Mouse (Mus musculus) hindbrain, postnatal 0 days (tissue): ENCODE results near the gene Wdr17. TPM values are rescaled to one million over a fixed set of nuclear protein-coding genes. Genes with fewer than 3 reads are reported as not detected.

ENCODE experiments used
- ATAC-seq: fragments of 200-750 bp; cut with Nextera tagmentation; 2 replicates; pipeline ENCODE4 v1.8.0; 2017; ENCODE audit warnings: mild to moderate bottlenecking, moderate TSS enrichment, moderate library complexity
- DNase-seq: peaks from one replicate; pipeline ENCODE4 v3.0.0-alpha.2; 2015; ENCODE audit warnings: low spot score
- H3K27ac ChIP-seq: fragments of 300-500 bp; sonication (generic); 2 replicates; pipeline ENCODE4 v1.5.1; 2014; ENCODE audit warnings: mild to moderate bottlenecking
- H3K27me3 ChIP-seq: fragments of 300-500 bp; sonication (generic); 2 replicates; pipeline ENCODE4 v1.6.1; 2014; ENCODE audit warnings: low read length, mixed read lengths; ENCODE audit not compliant: insufficient read depth
- H3K36me3 ChIP-seq: fragments of 300-500 bp; sonication (generic); 2 replicates; pipeline ENCODE4 v1.6.1; 2014; ENCODE audit warnings: low read length, mixed read lengths; ENCODE audit not compliant: insufficient read depth
- H3K4me1 ChIP-seq: fragments of 300-500 bp; sonication (generic); 2 replicates; pipeline ENCODE4 v1.6.1; 2014; ENCODE audit warnings: antibody characterized with exemption, low read length, mixed read lengths; ENCODE audit not compliant: insufficient read depth
- H3K4me2 ChIP-seq: fragments of 300-500 bp; sonication (generic); 2 replicates; pipeline ENCODE4 v1.6.1; 2014; ENCODE audit warnings: low read depth, mild to moderate bottlenecking, low read length, moderate library complexity, mixed read lengths
- H3K4me3 ChIP-seq: fragments of 300-500 bp; sonication (generic); 2 replicates; pipeline ENCODE4 v1.5.1; 2014; ENCODE audit warnings: low read length
- H3K9ac ChIP-seq: fragments of 300-500 bp; sonication (generic); replicated peaks from 2 replicates; pipeline ENCODE4 v1.6.1; 2014; ENCODE audit warnings: mild to moderate bottlenecking, low read length, moderate library complexity, mixed read lengths
- H3K9me3 ChIP-seq: fragments of 300-500 bp; sonication (generic); 2 replicates; pipeline ENCODE4 v1.6.1; 2016; ENCODE audit warnings: low read length, mixed read lengths
- CTCF ChIP-seq: IDR thresholded peaks from 2 replicates; pipeline ENCODE4 v1.5.1; 2016; ENCODE audit warnings: antibody characterized with exemption, control low read depth, low read depth
- WGBS: fragments of 180-500 bp; shearing (Covaris S2); extraction: QIAGEN DNeasy Blood & Tissue Kit; methylation state at CpG from one replicate; pipeline ENCODE4 v1.1.7; 2014; 5-methylcytosine and 5-hydroxymethylcytosine counted together
- polyA plus RNA-seq: library from polyadenylated mRNA; unstranded; fragments of >200 nt; fragmentation: Nextera tagmentation; extraction: Ambion mirVana; gene quantifications from 2 replicates; pipeline ENCODE4 v1.2.1, GENCODE M21; 2015
- total RNA-seq: library from RNA; depleted of rRNA; stranded (reverse); fragments of >200 nt; gene quantifications from 2 replicates; pipeline ENCODE4 v1.2.3, GENCODE M21; 2014

Wdr17 gene
- total and polyA plus RNA-seq, 2 experiments from 2014 or later, result 9.1 to 11.7 TPM

DNA sequence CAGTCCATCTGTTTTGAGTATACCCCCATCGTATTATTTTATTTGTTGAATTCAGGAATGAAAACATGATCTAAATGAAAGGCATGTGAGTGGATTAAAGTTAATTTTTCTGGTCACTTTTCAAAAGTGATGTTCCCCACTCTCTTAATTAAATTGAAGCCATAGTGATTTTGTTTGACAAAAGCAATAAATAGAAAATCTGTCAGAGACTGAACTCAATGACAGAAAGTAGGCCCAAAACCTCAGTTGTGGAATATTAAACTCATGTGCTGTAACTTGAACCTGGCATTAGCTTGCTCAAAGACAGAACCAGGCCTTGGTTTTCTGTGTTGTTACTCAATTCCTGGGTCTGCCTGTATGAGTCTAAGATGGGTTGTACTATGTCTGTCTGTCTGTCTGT lies 129.3 kb downstream of the Wdr17 start:
- no peak for ATAC-seq
- H3K36me3 ChIP-seq, result no peaks in the 10 kb centered on the region

DNA sequence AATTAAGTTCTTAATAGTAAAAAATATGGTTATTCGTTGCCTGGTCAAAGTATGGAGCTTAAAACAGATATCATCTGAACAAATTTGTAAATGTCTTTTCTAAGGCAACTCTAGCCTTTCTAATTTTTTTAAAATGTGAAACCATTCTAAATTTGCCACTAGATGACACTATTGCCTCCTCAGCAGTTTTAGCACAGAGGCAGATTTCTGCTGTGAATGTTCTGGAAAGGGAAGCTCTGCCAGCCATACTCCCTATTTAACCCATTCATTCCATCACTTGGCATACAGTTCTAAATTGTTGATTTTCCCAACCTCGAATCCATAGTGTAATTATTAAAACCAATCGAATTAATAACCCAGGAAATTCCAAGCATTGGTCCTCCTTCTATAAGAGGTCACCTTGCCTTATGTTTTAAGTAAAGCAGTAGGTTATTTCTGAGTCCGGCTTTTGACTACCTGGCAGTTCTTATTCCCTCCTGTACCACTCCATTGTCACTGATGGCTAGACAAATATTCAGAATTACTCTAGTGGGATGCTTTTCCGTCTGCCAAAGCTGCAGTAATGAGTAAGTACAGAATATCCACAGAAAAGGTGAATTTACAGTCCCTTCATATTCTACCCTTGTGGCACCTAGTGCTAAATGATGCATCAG lies 150.2 kb downstream of the Wdr17 start:
- H3K4me1 ChIP-seq, result no peaks in the 10 kb centered on the region
- H3K4me3 ChIP-seq, result no peak overlapping the region
- H3K27me3 ChIP-seq, result no peaks in the 10 kb centered on the region
- no peaks in the 10 kb centered on the region for H3K36me3 ChIP-seq
- ATAC-seq, result peak; percentile 81; the same call in 1 of the 2 replicates
- peak; percentile 79 for DNase-seq
- no peak overlapping the region for H3K9ac ChIP-seq
- H3K9me3 ChIP-seq, result no peaks in the 10 kb centered on the region
- WGBS, result 62% methylated on average over 5 of the region's 5 CpGs
- TF ChIP-seq CTCF, result peak; percentile 86
- no peak overlapping the region for H3K27ac ChIP-seq
- no peak overlapping the region for H3K4me2 ChIP-seq

More for the DNA sequence above, 129.3 kb downstream of the Wdr17 start:
- H3K9ac ChIP-seq, result no peak overlapping the region
- H3K27me3 ChIP-seq, result no peaks in the 10 kb centered on the region
- no peaks in the 10 kb centered on the region for H3K4me1 ChIP-seq
- no peaks in the 10 kb centered on the region for H3K9me3 ChIP-seq
- TF ChIP-seq CTCF, result no peak
- H3K4me3 ChIP-seq, result no peak overlapping the region
- WGBS, result 87% methylated on average over 1 of the region's 1 CpGs
- no peak overlapping the region for H3K4me2 ChIP-seq
- no peak overlapping the region for H3K27ac ChIP-seq
- no peak for DNase-seq

GRCm38 (mm10) chr8:54724668-54725035 lies 162.3 kb downstream of the Wdr17 start:
- TF ChIP-seq CTCF, result no peak
- WGBS, result 14% methylated on average over 8 of the region's 8 CpGs
- no peaks in the 10 kb centered on the region for H3K4me1 ChIP-seq
- ATAC-seq (peak; percentile 54), DNase-seq (no peak)
- H3K27me3 ChIP-seq, result no peaks in the 10 kb centered on the region
- H3K9ac ChIP-seq, result peak overlapping the region; percentile 53; the same call in 1 of the 2 replicates
- peak overlapping the region; percentile 71 for H3K27ac ChIP-seq
- H3K4me2 ChIP-seq, result peak overlapping the region; percentile 71
- H3K4me3 ChIP-seq, result peak overlapping the region; percentile 62
- no peaks in the 10 kb centered on the region for H3K9me3 ChIP-seq
- H3K36me3 ChIP-seq, result no peaks in the 10 kb centered on the region

DNA sequence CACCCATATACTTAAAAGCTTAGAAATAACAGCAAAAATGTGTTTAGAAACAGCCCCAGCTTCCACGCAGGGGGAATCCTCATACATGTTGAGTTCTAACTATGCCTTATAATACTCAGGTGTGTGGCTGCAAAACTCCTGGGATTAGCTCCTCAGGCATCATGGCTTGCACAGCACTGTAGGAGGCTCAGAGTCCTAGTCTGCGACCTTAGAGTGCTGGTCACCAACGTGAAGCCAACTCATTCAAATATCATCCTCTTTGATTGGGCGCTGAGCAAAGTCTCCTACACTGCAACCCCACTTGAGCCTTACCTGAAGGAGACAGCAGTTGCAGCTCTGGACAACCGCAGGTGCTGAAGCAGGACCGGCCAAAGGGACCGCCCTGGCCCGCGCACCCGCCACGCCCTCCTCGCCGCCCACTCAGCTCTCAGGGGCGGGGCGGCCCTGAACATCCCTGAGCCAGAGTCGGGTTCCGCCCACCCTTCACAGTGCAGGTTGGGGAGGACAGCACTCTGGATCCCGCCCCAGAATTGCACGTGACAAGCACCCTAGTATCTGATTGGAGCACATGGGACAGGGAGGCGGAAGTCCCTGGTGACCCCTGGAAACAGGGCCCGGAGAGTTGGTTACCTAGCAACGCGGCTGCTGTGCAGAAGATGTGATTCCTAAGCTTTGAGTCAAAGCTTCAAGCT lies 162.9 kb downstream of the Wdr17 start:
- Histone ChIP-seq H3K4me2 (peak overlapping the region; percentile 71), H3K4me3 (peak overlapping the region; percentile 62), H3K9ac (peak overlapping the region; percentile 53), H3K4me1 (no peaks in the 10 kb centered on the region), H3K9me3 (no peaks in the 10 kb centered on the region), H3K27me3 (no peaks in the 10 kb centered on the region), H3K36me3 (no peaks in the 10 kb centered on the region), H3K27ac (peak overlapping the region; percentile 71; the same call in 1 of the 2 replicates)
- no peak for TF ChIP-seq CTCF
- WGBS, result under 1% methylated on average over 23 of the region's 23 CpGs
- DNase-seq, result peak; percentile 96
- peak; percentile 100 for ATAC-seq

DNA sequence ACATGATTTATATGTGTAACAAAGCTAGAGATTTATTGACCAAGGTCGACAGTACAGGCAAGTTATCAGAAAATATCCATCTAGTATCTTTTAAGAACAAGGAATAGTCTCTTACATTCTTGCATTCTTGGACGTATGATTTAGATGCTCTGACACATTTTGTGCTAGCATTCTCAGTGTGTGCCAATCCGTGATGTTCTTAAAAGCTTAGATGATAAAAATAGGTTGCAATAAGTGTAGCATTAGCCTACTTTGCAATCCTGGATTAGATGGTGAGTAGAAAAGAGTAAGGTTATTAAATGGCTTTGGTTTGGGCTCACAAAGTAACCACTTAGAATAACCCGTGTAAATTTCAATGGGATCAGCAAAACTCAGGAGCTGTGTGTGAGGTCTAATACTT lies 168.5 kb downstream of the Wdr17 start:
- no peak overlapping the region for H3K4me2 ChIP-seq
- WGBS, result 77% methylated on average over 4 of the region's 4 CpGs
- H3K4me3 ChIP-seq, result no peak overlapping the region

GRCm38 (mm10) chr8:54705743-54706142 lies 181.2 kb downstream of the Wdr17 start:
- H3K9me3 ChIP-seq, result no peaks in the 10 kb centered on the region
- DNase-seq (peak; percentile 20), ATAC-seq (no peak)
- no peak overlapping the region for H3K4me2 ChIP-seq
- no peak overlapping the region for H3K9ac ChIP-seq
- no peaks in the 10 kb centered on the region for H3K36me3 ChIP-seq
- no peak overlapping the region for H3K4me3 ChIP-seq
- WGBS, result 50% methylated on average over 2 of the region's 2 CpGs
- peak; percentile 31 for TF ChIP-seq CTCF
- no peak overlapping the region for H3K27ac ChIP-seq
- H3K4me1 ChIP-seq, result no peaks in the 10 kb centered on the region
- no peaks in the 10 kb centered on the region for H3K27me3 ChIP-seq

More for the DNA sequence above, 168.5 kb downstream of the Wdr17 start:
- no peak for DNase-seq
- H3K27ac ChIP-seq, result no peak overlapping the region
- TF ChIP-seq CTCF, result no peak
- no peaks in the 10 kb centered on the region for H3K27me3 ChIP-seq
- ATAC-seq, result no peak
- no peaks in the 10 kb centered on the region for H3K4me1 ChIP-seq
- H3K9ac ChIP-seq, result no peak overlapping the region
- H3K36me3 ChIP-seq, result no peaks in the 10 kb centered on the region
- no peaks in the 10 kb centered on the region for H3K9me3 ChIP-seq

DNA sequence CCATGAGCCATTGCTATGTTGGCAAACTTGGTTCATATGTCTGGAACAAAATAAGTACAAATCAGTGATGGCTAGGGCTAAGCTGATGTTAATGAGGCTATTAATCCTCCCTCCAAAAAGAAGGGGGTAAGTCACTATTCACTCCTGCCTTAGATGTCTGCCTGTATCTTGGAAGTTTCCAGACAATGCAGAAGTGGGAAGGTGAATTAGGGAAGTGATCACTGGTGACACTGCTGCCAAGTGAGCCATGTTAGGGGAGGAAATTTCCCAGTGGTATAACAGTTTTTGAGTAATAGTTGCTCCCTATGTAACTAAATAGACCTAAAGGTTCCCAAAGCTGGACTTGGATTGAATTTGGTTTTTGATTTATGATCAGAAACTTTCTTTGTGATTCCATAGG lies 215.2 kb downstream of the Wdr17 start:
- no peaks in the 10 kb centered on the region for H3K36me3 ChIP-seq
- no peak overlapping the region for H3K9ac ChIP-seq
- H3K4me1 ChIP-seq, result no peaks in the 10 kb centered on the region
- no peaks in the 10 kb centered on the region for H3K27me3 ChIP-seq
- no peak for TF ChIP-seq CTCF
- no peak overlapping the region for H3K4me2 ChIP-seq
- H3K9me3 ChIP-seq, result no peaks in the 10 kb centered on the region
- ATAC-seq, result no peak
- no peak overlapping the region for H3K4me3 ChIP-seq
- H3K27ac ChIP-seq, result no peak overlapping the region
- DNase-seq, result no peak
